Mouse (Mus musculus): Measurements from ENCODE around the gene Oxsr1.

The Oxsr1 gene

GRCm38 (mm10) chr9:119219667-119220066 lies 102.6 kb downstream of the Oxsr1 start:
- DNase-seq (ENCODE audit: low read depth, low spot score): no peak

DNA sequence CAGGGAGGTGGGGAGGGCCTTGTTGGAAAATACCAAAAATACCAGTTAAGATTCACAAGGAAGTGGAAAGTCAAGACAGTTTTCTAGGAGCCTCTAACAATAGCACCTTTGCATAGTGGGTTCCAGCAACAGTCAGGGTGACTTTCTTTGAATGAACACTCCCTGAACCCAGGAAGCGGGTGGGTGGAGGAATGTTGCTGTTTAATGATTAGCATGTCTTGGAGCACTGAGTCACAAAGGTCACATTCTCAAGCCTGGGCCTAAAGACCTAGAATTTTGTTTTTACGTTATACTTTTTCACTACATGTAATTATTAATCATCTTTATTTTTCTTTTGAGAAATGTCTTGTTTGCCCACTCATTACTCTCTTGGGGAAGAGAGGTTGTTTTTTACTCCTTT lies 106.9 kb downstream of the Oxsr1 start:
- peak; percentile 69 for DNase-seq (ENCODE audit: low read depth, low spot score)

- no peak for DNase-seq (ENCODE audit: low read depth, low spot score)
Observed at GRCm38 (mm10) chr9:119214601-119215000, 107.6 kb downstream of the Oxsr1 start.

GRCm38 (mm10) chr9:119212996-119213395 lies 109.2 kb downstream of the Oxsr1 start:
- peak; percentile 55 for DNase-seq (ENCODE audit: low read depth, low spot score)

- no peak for DNase-seq (ENCODE audit: low read depth, low spot score)
Observed at GRCm38 (mm10) chr9:119208998-119209397, 113.2 kb downstream of the Oxsr1 start, which contains the start of gene Slc22a13. Gene Slc22a13, minus strand, starts transcription at chr9:119209098.

DNA sequence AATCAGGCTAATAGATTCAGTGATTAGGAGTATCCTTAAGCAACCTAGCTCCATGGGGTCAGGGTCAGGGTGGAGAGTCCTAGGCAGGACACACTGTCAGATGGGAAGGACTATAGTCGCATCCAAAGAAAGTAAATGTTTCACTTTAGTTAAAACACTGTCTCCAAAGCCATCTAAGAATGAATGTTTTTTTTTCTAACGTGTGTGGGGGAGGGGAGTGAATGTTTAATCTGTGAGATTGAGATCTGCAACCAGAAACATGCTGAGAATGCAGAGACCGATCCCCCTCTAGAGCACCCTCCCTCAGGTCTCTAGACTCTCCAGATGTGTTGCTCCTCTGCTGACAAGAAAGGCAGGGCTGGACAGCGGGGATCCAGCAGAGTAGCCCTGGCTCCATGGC lies 115.1 kb downstream of the Oxsr1 start:
- no peak for DNase-seq (ENCODE audit: low read depth, low spot score)

DNA sequence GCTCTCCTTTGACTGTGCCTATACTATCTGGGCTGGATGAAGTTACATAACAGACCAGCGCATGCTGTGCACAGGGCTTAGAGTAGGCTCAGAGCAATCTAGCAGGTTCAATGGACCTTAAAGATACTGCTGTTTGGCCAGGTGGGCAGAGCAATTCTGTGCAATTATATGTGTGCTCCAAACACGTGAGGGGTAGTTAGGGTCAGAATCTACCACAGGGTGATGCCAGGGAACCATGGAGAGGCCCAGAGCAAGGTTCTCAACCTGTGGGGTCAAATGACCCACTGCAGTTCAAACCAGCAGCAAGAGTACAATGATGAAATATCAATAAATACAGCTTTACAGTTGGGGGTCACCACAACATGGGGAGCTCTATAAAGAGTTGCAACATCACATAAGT lies 115.6 kb downstream of the Oxsr1 start:
- no peak for DNase-seq (ENCODE audit: low read depth, low spot score)

DNA sequence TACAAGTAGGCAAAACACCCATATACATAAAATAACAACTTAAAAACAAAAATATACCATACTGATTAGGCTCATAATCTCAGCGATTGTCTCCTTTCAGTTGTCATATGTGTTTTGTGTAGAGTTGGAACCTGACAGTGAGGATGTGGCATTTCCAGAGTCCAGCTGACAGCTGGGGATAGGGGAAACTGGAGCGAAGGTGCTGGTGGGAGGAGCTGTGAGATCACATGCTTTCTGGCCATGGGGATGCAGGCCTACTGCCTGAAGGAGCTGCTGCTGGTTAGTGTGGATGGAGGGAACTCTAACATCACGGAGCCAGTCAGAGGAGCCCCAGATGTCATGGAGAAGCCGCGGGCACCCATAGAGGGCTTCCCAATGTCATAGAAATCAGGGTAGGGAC lies 116.5 kb downstream of the Oxsr1 start:
- no peak for DNase-seq (ENCODE audit: low read depth, low spot score)

GRCm38 (mm10) chr9:119203617-119204016 lies 118.6 kb downstream of the Oxsr1 start:
- no peak for DNase-seq (ENCODE audit: low read depth, low spot score)

DNA sequence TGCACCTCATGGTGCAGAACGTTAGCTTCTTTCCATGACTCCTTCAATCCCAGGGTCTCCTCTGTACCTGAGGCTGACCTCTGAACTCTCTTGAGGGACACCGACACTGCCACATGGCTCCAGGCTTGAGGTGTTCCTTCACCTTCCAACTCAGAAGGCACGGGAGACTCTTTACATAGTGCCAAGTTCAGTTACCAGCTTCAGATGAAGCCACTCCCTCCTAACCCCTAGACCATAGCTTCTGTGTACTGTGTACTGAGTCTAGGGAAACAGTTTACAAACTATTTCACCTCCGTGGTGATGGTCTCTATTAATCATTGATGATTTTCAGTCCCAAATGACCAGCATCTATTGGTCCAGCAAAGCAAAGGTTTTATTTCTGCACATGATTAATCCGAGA lies 120.6 kb downstream of the Oxsr1 start:
- no peak for DNase-seq (ENCODE audit: low read depth, low spot score)

DNA sequence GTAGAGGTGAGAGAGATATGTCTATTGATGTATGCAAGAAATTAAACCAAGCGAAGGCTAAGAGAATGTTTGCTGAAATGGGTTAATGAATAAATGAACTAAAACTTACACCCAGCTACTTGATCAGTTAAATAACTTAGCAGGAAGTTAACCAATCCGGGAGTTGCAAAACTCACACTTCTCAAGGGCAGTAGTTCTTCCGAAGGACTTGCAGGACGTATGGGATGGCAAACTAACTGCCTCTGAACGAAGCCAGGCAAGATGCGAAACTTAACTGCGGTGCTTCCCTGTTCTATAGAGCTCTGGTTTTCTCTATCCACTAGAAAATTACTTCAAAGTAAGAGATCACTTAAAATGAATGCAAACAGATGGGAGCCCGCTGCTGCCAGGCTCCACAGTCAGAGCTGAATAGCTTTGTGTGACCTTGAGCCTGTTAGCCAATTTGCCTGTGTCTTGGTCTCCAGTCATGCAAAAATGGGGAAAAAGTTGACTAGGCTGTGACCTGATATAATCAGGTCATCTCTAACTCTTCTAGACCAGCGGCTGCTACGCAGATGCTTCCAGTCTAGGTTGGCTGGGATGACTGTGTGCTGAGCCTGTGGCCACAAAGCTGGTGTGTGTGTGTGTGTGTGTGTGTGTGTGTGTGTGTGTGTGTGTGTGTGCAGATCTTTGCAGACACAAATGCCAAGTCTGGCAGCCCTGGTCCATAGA lies 122.9 kb downstream of the Oxsr1 start:
- no peak for DNase-seq (ENCODE audit: low read depth, low spot score)

DNA sequence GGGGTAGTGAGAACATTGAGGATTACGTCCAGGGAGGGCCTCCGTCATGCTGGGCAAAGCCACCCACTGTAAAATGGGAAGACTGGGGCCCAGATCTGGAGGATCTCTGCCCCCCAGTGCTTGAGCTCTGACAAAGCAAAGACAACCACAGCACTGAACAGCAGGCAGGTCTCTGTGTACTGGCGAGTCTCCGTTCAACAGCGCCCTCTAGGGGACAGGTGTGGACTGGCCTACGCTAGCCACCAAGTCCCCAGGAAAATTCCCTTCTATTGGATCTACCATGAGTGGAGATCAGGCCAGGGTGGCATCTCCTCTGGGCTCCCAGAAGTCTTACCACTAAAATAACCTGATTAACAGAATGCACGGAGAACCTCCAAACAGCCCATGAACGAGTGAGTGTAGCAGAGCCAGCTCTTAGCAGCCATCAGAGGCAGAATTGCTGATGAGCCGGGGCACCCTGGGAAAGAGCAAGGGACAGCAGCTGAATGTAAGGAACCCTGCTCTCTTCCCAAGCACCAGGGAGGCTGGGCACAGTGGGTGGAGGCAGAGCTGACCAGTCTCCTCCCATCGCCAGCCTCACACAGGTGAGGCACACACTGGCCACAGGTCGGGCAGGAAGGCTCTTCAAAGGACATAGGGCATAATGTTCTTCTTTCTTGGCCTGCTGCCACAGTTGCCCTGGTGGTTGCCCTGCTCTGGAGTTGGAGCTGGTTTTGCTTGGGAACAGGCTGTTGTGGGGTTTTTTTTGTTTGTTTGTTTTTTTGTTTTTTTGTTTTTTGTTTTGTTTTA lies 129.8 kb downstream of the Oxsr1 start:
- peak; percentile 75 for DNase-seq (ENCODE audit: low read depth, low spot score)
